Mouse (Mus musculus) heart, embryonic 14.5 days (tissue): ENCODE measurements around the gene Lrit2. TPM values are rescaled to one million over a fixed set of nuclear protein-coding genes. Genes with fewer than 3 reads are reported as not detected.

Experiments used
- ATAC-seq: fragments of 200-750 bp; cut with Nextera tagmentation; 2 replicates; pipeline ENCODE4 v1.8.0; 2017; ENCODE audit warnings: low read depth, moderate TSS enrichment; ENCODE audit not compliant: insufficient number of reproducible peaks, insufficient read depth, low FRiP score
- H3K27ac ChIP-seq, 2 experiments: fragments of 200-500 bp in 1 of 2; fragments of 300-500 bp in 1 of 2; sonication (generic) in 1 of 2; replicated peaks in 1 of 2; 2 replicates each; pipeline ENCODE4 v1.5.1; 2012 to 2014; ENCODE audit warnings: low read depth in 2 of 2, low read length in 2 of 2, control low read depth in 1 of 2, mild to moderate bottlenecking in 1 of 2, mixed read lengths in 1 of 2; ENCODE audit not compliant: control insufficient read depth in 1 of 2, insufficient read depth in 1 of 2
- H3K27me3 ChIP-seq: fragments of 300-500 bp; sonication (generic); 2 replicates; pipeline ENCODE4 v1.6.1; 2014; ENCODE audit warnings: mild to moderate bottlenecking, low read length, control low read depth; ENCODE audit not compliant: control insufficient read depth, insufficient read depth
- H3K36me3 ChIP-seq: fragments of 300-500 bp; sonication (generic); 2 replicates; pipeline ENCODE4 v1.6.1; 2014; ENCODE audit warnings: mild to moderate bottlenecking, control low read depth, low read length, mixed read lengths; ENCODE audit not compliant: control insufficient read depth, insufficient read depth
- H3K4me1 ChIP-seq, 2 experiments: fragments of 200-500 bp in 1 of 2; fragments of 300-500 bp in 1 of 2; sonication (generic) in 1 of 2; 2 replicates each; pipeline ENCODE4 v1.6.1; 2012 to 2014; ENCODE audit warnings: low read length in 2 of 2, control low read depth in 1 of 2, mixed read lengths in 1 of 2; ENCODE audit not compliant: control insufficient read depth in 2 of 2, insufficient read depth in 2 of 2
- H3K4me2 ChIP-seq: fragments of 300-500 bp; sonication (generic); 2 replicates; pipeline ENCODE4 v1.6.1; 2014; ENCODE audit warnings: mild to moderate bottlenecking, low read length
- H3K4me3 ChIP-seq, 2 experiments: fragments of 200-500 bp in 1 of 2; fragments of 300-500 bp in 1 of 2; sonication (generic) in 1 of 2; 2 replicates each; pipeline ENCODE4 v1.5.1; 2012 to 2014; ENCODE audit warnings: low read length in 2 of 2, mild to moderate bottlenecking in 2 of 2, control low read depth in 1 of 2, low read depth in 1 of 2, moderate library complexity in 1 of 2; ENCODE audit not compliant: control insufficient read depth in 1 of 2, insufficient read depth in 1 of 2
- H3K9ac ChIP-seq: fragments of 300-500 bp; sonication (generic); 2 replicates; pipeline ENCODE4 v1.6.1; 2014; ENCODE audit warnings: mild to moderate bottlenecking, low read length
- H3K9me3 ChIP-seq: fragments of 300-500 bp; sonication (generic); 2 replicates; pipeline ENCODE4 v1.6.1; 2016; ENCODE audit warnings: low read length, control low read depth; ENCODE audit not compliant: control insufficient read depth
- WGBS: fragments of 180-500 bp; shearing (Covaris S2); extraction: QIAGEN DNeasy Blood & Tissue Kit; methylation state at CpG from one replicate; pipeline ENCODE4 v1.1.7; 2014; 5-methylcytosine and 5-hydroxymethylcytosine counted together
- polyA plus RNA-seq: library from polyadenylated mRNA; unstranded; fragments of >200 nt; fragmentation: Nextera tagmentation; extraction: Ambion mirVana; gene quantifications from 2 replicates; pipeline ENCODE4 v1.2.1, GENCODE M21; 2014

Lrit2 gene
- polyA plus RNA-seq, 1 experiment from 2014 or later, result not detected

GRCm38 (mm10) chr14:37110456-37110855 lies 42.7 kb downstream of the Lrit2 start:
- Histone ChIP-seq H3K4me3 (no peak overlapping the region), H3K36me3 (no peaks in the 10 kb centered on the region), H3K4me2 (no peak overlapping the region), H3K9me3 (no peaks in the 10 kb centered on the region), H3K4me1 (peaks cover 16 to 24% of the 10 kb centered on the region in 2 experiments), H3K9ac (no peak overlapping the region), H3K27me3 (0 out of 2 replicates have a peak, but pooled peaks cover 3% of the 10 kb centered on the region), H3K27ac (no peak overlapping the region)
- WGBS, result 50% methylated on average over 2 of the region's 2 CpGs
- no peak for ATAC-seq

DNA sequence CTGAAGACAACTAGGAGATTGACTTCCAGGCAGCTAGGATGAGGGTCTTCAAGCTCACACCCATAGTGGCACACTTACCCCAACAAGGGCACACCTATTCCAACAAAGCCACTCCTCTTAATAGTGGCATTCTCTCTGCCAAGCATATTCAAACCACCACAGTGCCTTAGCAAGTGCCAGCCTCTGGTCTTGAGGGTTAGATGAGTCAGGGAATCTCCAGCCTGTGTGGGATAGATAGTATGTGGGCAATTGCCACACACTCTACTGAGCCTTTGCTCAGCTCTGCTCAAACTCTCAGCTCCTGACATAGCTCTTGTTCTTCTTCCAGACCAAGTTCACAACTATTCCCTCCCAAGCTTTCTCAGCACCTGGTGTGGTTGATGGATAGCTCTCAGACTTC lies 43.6 kb downstream of the Lrit2 start:
- ATAC-seq, result no peak
- no peaks in the 10 kb centered on the region for H3K9me3 ChIP-seq
- H3K36me3 ChIP-seq, result no peaks in the 10 kb centered on the region

DNA sequence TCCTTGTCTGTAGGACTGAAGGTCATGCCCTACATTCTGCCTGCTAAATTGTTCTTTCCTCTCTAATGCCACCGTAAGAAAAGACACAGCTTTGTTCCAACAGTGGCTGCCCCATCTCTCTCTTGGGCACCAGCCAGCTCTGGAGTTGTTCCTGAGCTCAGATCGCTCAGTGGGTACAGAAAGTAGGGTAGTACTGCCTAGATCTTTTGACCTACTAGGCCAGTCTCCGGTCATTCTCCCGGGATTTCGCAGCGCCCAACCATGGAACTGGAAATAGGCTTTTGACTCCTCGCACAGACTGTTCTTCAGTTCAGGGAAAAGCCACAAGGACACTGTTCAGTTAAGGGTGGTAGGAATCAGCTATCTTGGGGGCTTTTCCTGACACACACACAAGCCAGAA lies 45.2 kb downstream of the Lrit2 start:
- no peak overlapping the region for H3K4me3 ChIP-seq
- H3K27ac ChIP-seq, result no peak overlapping the region
- 0 out of 2 replicates have a peak, but pooled peaks cover 3% of the 10 kb centered on the region for H3K27me3 ChIP-seq
- no peak overlapping the region for H3K9ac ChIP-seq
- no peaks in the 10 kb centered on the region for H3K9me3 ChIP-seq
- no peaks in the 10 kb centered on the region for H3K36me3 ChIP-seq
- H3K4me2 ChIP-seq, result no peak overlapping the region
- peaks cover 8 to 19% of the 10 kb centered on the region in 2 experiments for H3K4me1 ChIP-seq
- ATAC-seq, result no peak
- 88% methylated on average over 7 of the region's 7 CpGs for WGBS

More for the DNA sequence above, 43.6 kb downstream of the Lrit2 start:
- H3K27ac ChIP-seq, result no peak overlapping the region
- H3K27me3 ChIP-seq, result 0 out of 2 replicates have a peak, but pooled peaks cover 3% of the 10 kb centered on the region
- H3K4me1 ChIP-seq, result peaks cover 9 to 15% of the 10 kb centered on the region in 2 experiments
- no peak overlapping the region for H3K4me2 ChIP-seq
- H3K4me3 ChIP-seq, result no peak overlapping the region
- H3K9ac ChIP-seq, result no peak overlapping the region

DNA sequence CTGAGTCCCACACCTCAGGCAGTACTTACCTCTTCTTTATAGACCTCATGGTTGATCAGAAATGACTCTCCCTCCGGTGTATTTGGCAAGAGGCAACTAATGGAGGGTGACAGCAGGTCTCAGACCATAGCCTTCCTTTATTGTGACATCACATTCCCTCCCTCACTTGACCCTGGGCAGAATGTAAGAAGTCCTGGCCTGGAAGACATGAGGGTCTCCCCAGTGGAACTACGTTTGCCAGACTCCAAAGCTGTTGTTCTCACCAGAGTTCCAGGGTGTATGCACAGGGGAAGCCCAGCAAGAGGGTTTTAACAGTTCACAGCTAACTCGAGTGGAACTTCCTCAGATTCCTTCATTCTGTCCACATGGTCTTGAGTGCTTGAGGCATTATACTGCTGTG lies 46.2 kb downstream of the Lrit2 start, which contains the start of gene 2610528A11Rik:
Gene 2610528A11Rik (minus strand): TSS at position 101 of the 400 bp plus-strand sequence.
- WGBS, result 65% methylated on average over 3 of the region's 3 CpGs
- peaks cover 5% of the 10 kb centered on the region; the same call in 1 of the 2 replicates for H3K36me3 ChIP-seq
- ATAC-seq, result no peak

DNA sequence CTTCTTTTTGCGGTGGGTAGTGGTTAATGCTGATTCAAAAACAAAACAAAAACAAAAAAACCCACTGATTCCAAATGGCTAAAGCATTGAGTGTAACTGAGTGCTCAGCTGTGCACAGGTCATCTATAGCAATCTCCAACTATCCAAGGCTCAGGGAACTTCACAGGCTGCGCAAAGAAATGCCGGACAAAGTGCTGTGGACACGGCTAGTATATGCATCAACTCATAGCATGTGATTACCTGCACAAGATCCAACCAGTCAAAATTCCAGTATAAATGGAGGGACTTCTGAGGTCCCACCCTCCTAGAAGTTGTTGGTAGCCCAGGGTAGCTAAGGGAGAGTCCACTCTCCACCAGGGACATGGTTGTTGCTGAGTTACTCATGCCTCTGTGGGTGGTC lies 51.5 kb downstream of the Lrit2 start:
- Histone ChIP-seq H3K9me3 (no peaks in the 10 kb centered on the region), H3K4me1 (peaks cover 2 to 7% of the 10 kb centered on the region in 2 experiments; a peak in 3 of 4 replicates), H3K4me2 (no peak overlapping the region), H3K9ac (no peak overlapping the region), H3K4me3 (no peak overlapping the region), H3K27ac (no peak overlapping the region), H3K36me3 (peaks cover 56% of the 10 kb centered on the region), H3K27me3 (no peaks in the 10 kb centered on the region)
- WGBS, result 97% methylated on average over 4 of the region's 4 CpGs
- ATAC-seq, result no peak

More for the DNA sequence above, 46.2 kb downstream of the Lrit2 start, which contains the start of gene 2610528A11Rik:
- no peak within 1 kb of the TSS for H3K9ac ChIP-seq
- H3K4me3 ChIP-seq, result no peak within 1 kb of the TSS
- no peak within 1 kb of the TSS for H3K27ac ChIP-seq
- H3K9me3 ChIP-seq, result no peaks in the 10 kb centered on the region
- no peak within 1 kb of the TSS for H3K4me2 ChIP-seq
- H3K27me3 ChIP-seq, result 0 out of 2 replicates have a peak, but pooled peaks cover 3% of the 10 kb centered on the region
- peaks cover 8 to 19% of the 10 kb centered on the region in 2 experiments for H3K4me1 ChIP-seq

Other genes starting within 250 kb of the Lrit2 start
- 61.8 and 64.3 TPM in 2 replicates for gene Ccser2, start 99.2 kb upstream of the Lrit2 start, polyA plus RNA-seq
- not detected in 2 replicates for gene Rgr, start 19.0 kb upstream of the Lrit2 start, polyA plus RNA-seq
- not detected in 2 replicates for gene Lrit1, start 13.1 kb upstream of the Lrit2 start, polyA plus RNA-seq
- 0.22 and 0.31 TPM in 2 replicates for gene Cdhr1, start 30.4 kb downstream of the Lrit2 start, polyA plus RNA-seq
- 1.5 and 1.9 TPM in 2 replicates for gene 2610528A11Rik, start 46.1 kb downstream of the Lrit2 start, polyA plus RNA-seq
- gene Ghitm, start 67.3 kb downstream of the Lrit2 start, polyA plus RNA-seq, result 385 and 403 TPM in 2 replicates